Mouse (Mus musculus) bone marrow, adult 2 months (tissue): ENCODE results near the gene Pof1b.

ENCODE experiments used
- CTCF ChIP-seq: fragments of 200-500 bp; IDR thresholded peaks from 2 replicates; pipeline ENCODE4 v1.5.1; 2011; ENCODE audit warnings: low read length, control low read depth; ENCODE audit not compliant: control insufficient read depth, insufficient read depth
- POLR2A ChIP-seq: fragments of 200-500 bp; IDR thresholded peaks from 2 replicates; pipeline ENCODE4 v1.6.1; 2011; ENCODE audit warnings: low read depth, mild to moderate bottlenecking, control low read depth, low read length, borderline replicate concordance; ENCODE audit not compliant: control insufficient read depth

DNA sequence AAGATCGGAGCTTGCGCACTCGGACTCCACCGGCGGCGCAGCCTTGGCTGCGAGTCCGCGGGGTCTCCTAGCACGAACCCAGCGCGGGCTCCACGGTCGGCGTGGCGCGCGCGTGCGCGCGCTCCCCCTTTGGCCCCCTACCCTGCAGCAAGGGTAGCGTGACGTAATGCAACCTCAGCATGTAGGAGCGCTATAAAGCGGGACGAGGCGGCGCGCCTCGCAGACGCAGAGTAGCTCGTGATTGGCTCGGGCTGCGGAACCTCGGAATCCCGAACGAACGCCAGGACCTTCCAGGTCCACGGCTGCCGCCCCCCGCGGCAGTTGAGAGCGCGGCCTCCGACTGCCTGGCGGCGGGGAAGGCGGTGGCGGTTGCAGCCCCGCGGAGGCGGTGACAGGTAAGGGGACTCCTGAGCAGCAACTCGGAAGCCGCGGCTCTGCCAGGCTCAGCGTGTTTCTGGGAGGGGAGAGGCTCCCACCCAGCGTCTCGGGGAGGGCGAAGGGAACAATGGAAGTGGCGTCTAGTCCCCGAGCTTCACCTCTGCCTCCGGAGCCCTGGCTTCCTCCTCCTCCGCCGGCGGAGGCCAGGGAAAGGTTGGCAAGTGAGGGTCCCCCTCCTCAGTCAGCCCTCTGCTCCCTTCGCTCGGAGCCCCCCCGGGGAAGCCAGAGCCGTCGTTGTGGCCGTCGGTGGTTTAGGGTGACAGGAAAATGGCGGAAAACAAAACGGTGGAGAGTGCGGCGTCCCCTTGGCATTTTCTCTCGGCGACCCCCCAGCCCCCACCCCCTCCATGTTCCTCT, 97.7 kb downstream of the Pof1b start, which contains the start of gene Zfp711:
- no peak for TF ChIP-seq POLR2A
- TF ChIP-seq CTCF = no peak
